Mouse (Mus musculus): ENCODE data around the gene Elmsan1.

DNA sequence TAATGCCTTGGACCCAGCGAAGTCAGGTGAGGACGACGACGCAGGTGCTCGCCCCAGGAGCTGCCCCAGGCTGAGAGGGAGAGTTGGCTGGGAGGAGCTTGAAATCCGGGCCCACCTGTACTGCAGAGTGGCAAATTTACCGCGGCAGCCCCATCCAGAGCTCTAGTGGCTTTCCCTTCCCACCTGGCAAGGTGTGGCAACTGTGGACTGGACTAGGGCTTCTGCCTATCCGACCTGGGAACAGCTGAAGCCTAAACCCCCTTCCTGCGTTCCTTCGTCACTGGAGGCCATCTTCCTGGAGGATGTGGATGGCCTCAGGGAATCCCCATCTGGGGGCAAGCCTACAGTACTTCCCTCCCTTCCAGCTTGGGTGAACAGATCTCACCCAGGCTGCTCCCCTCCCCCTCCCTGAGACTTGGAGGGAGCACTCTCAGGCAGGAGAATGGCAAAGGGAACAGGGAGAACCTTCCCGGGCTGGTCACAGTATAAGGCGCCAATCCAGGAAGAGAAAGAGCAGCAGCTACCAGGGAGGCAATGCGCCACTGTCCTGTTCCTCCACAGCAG, 29.7 kb downstream of the Elmsan1 start:
- TF ChIP-seq CTCF (conservative IDR thresholded peaks at IDR 0.05; ENCODE audit: insufficient read depth, insufficient read length, low read depth, low read length) (no peak), POLR2A (IDR thresholded peaks at IDR 0.05; ENCODE audit: low read depth, low read length) (no peak)

Data from kidney, adult 2 months (tissue).